Mouse (Mus musculus): ENCODE results near the gene Vwa3a. TPM values are rescaled to one million over a fixed set of nuclear protein-coding genes. Genes with fewer than 3 reads are reported as not detected.

The Vwa3a gene
- total RNA-seq, 2 experiments from 2014 or later: 2.4 to 3.7 TPM

DNA sequence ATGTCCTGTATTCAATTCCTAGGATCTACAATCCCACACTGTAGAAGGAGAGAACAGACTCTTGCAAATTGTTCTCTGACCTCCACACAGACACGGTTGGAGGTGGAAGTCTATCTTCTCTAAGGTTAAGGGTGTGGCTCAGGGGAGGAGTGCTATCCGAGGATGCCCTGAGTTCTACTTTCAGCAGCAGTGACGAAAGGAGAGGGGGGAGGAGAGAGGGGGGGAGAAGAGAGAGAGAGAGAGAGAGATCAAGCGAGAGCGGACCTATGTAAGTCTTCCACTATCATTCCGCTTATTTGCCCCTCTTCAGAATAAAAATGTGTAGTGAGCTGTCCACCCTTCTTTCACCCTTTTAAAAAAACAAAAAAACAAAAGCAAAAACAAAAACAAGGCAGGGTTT is 95.3 kb downstream of the Vwa3a start:
- intact Hi-C loops (cut with DNase I): no loop called here
- DNase-seq: no peak

DNA sequence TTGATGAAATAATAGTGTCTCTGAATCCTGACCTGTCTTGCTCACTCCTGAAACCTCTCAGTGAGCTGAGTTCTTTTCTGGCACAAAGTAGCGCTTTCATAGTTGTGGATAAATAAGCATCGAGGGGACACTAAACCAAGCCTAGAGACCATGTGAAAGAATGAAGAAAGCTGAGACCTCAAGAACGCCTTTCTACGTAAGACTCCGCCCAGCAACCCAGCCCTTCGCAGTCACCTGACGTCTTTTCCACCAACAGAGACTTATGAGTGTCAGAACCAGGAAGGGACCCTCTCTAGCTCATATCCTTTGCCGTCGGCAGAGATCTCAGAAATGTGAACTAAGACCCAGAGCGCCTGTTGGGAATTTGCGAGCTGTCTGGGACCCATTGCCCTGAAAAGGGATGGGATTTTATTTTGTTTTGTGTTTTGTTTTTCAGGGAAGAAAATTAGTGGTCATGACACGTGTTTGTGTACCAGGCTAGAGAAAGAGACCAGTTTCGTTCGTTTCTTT is 95.8 kb downstream of the Vwa3a start:
- intact Hi-C loops (cut with DNase I): loop anchor here (1.0 to 5.0 kb wide), 4 partner anchors 37 to 277 kb away; partner anchors contain the start of gene Polr3e
- peak; percentile 78 for DNase-seq

DNA sequence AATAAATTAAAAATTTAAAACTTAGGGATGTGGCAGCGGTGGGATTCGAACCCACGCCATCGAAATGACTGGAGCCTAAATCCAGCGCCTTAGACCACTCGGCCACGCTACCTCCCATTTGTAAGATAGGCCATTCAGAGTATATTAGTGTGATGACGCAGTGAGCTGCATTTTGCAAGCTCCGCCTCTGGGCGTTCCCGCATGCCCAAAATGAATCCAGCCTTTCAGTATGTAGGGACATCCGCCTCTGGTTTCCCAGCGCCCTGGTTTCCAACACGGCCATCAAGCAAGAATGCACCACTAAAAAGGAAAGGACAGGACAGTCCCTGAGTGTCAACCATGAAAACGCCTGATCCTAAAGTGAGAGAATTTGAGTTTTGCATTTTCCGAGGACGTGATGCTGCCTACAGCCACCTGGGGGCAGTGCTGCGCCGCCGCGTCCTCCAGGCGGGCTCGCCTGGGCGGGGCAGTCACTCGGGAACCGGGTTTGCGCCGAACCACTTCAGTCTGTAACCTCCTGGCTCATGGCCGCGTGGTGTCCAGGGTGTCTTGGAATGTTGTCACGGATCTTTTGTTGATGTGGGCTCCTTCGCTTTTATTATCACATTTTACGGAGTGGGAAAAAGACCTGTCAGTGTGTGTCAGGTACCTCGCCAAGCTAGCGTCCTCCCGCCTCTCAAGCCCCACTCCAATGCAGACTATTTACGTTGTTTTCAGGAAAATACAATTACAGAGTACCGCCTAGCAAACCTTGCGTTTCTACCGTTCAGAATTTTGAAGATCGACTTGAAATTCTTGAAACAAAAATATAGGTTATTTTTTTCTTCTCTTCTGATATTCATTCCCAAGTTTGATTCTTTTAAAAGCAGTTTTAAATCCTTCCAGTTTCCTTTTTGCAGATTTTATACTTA is 96.6 kb downstream of the Vwa3a start:
- intact Hi-C loops (cut with DNase I): loop anchor here (1.0 to 5.0 kb wide), 4 partner anchors 37 to 277 kb away; partner anchors contain the start of gene Polr3e
- DNase-seq: peak; percentile 97

DNA sequence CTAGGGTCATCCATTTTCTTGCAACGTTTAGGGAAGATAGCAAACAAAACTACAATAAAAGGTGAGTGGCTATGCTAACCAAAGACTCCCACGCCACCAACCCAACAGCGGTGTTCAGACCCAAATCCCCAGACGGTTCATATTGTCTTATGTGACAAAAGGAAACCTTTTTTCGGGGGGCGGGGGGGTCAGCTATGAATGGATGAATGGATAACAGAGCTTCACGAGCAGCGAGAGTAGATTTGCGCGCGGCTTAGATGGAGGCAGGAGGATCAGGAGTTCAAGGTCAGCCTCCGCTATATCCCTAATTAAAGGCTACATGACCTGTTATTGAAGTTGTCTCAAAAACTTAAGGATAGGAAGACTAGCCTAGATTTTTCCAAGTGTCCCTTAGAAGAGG is 97.2 kb downstream of the Vwa3a start:
- no peak for DNase-seq

DNA sequence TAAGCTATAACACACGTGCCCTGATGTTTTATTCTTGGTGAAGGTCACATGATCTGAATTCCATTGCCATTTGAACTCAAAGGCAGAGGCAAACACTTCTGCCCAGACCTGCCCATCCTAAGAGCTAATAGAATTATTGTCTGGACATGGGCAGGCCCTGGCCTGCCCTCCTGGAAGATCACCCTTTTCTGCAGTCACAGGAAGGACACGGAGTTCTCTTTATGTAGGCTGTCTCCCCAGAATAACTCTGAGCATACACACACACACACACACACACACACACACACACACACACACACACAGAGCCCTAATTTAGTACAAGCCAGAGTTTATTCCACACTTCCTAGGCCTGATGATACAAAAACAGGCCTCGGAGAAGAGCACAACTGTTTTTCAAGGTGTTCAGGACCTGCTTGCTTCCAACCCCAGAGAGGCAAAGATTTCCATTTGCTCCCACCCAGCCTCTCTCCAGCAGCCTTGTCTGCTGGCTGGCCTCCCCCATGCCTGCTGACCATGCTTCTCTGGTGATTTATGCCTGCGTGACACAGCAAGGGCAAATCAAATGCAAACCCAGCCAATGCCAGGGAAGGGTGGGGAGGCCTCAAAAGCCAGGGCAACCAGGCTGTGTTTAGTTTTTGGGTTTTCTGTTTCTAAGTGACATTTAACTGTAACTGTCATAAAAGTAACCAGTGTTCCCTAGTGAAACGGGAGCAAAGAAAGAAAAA is 99.5 kb downstream of the Vwa3a start:
- intact Hi-C loops (cut with DNase I): loop anchor here (5.0 kb wide), 3 partner anchors 34 to 274 kb away; no protein-coding TSS in a partner anchor
- no peak for DNase-seq

More for the DNA sequence above, 97.2 kb downstream of the Vwa3a start:
- intact Hi-C loops (cut with DNase I): loop anchor here (5.0 kb wide), 3 partner anchors 36 to 276 kb away; no protein-coding TSS in a partner anchor

DNA sequence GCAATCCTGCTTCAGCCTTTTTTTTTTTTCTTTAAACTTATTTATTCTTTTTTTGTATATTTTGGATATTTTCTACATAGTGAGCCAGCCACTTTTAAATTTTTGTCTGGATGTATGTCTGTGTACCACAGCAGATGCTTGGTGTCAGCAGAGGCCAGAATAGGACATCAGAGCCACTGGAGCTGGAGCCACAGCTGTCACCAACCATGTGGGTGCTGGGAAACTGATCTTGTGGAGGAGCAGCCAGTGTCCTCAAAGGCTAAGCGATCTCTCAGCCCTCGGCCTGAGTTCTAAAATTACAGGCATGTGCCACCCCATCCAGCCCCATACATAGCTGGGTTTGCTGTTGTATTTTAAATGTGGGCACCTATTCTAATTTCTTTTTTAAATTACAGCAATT is 100.7 kb downstream of the Vwa3a start:
- intact Hi-C loops (cut with DNase I): loop anchor here (5.0 kb wide), 4 partner anchors 33 to 273 kb away; no protein-coding TSS in a partner anchor
- no peak for DNase-seq

DNA sequence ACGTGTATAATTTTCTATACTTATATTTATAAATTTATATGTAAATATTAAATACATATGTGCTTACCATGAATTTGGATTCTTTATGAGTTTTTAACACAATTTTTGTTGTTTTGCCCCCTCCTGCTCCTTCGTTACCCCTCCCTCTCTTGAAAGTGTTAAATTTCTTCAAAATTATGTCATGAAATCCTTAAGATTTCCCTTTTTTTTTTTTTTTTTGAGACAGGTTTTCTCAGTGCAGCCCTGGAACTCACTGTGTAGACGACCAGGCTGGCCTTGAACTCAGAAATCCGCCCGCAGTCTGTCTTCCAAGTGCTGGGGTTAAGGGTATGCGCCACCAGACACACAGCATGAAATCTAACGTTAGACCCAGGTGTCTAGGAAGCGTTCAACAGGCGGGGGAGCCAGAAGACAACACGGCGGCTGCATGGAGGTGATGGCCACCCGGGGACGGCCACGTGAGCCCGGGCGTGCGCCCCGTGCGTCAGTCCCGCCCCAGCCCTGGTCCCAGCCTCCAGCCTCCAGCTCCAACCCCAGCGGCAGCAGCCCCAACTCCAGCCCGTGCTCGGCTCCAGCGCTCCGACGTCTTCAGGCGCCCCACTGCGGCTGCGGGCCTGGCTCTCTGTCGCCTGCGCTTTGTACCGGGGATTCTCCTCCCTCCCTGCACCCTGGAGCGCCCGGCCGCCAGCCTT is 103.4 kb downstream of the Vwa3a start, which contains the start of gene Eef2k:
TSS of gene Eef2k (plus strand) at position 487 of the 692 bp plus-strand sequence.
- intact Hi-C loops (cut with DNase I): loop anchor here (1.0 to 5.0 kb wide), 2 partner anchors 75 to 135 kb away; partner anchors contain the start of gene Polr3e

DNA sequence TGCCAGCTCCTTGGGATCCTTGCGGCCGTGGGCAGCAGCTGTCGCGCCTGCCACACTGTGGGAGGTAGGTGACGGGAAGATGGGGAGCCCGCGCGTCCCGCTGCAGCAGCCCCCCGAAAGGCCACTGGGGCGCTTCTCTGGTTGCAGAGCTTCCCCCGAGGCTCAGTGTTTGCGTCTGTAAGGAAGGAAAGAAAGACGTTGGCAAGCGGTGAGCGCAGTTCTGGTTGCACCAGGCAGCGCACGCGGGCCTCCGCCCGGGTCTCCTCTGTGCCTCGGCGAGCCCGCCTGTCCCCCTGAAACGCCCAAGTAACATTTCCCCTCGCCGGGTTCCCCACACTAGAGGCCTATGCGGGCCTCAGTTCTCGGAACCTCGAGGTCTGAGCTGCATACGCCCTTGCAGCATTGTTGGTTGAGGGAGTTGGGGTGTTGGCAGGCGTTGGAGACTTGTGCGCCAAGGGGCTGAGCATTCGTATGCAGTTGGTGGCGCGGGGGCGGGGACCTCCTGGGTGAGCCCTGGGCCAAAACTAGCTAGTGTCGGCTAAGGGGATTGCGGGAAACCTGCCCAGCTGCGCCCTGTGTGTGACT is 104.0 kb downstream of the Vwa3a start:
- DNase-seq: peak; percentile 93
- intact Hi-C loops (cut with DNase I): loop anchor here (5.0 kb wide), 1 partner anchor 134 kb away; no protein-coding TSS in a partner anchor

More for the DNA sequence above, 103.4 kb downstream of the Vwa3a start, which contains the start of gene Eef2k:
- DNase-seq: peak; percentile 90 to 93

DNA sequence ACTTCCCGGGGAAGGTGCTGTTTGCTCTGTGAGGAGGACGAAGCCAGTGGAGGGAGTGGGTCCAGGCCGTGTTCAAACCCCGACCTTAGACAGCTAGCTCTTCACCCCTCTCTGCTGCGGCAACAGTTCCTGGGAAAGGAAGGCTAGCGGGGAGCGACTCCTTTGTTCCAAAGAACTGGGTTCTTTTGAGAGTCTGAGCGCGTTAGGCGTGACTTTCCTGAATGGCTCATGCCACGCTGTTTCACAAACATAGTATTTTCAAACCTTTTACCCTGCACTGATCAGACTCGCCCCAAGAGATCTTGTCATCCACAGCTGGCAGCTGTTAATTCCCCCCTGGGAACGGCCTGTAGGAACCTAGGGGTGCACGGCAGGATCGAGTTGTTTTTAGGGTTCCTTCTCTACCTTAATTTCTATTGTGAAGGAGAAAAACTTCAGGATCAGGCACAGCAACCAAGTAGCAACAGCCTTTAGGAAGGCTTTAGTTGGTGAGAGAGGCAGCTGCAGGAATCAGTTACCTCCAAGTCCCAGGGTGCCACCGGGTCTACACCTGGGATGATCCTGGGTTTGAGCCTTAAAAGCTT is 104.8 kb downstream of the Vwa3a start:
- intact Hi-C loops (cut with DNase I): loop anchor here (5.0 kb wide), 1 partner anchor 133 kb away; no protein-coding TSS in a partner anchor
- peak in 1 of 2 experiments; percentile 27 for DNase-seq

DNA sequence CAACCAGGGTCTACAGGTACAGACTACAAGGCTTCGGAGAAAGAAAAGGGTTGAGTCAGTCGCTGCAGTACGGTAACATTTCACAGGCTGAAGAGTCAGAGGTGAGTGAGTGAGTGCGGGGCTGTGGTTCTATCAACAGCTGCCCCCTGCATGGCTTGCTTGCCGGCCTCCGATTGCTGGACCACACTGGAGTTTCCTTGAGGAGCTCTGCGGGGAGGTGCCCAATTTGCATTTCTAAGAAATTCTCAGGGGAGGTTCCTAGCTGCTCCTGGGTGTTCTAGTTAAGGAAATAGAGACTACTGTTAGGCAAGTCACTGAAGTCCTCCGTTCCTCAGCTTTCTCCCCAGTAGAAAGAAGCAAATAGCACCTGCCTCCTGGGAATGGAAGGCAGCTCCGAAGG is 105.6 kb downstream of the Vwa3a start:
- intact Hi-C loops (cut with DNase I): loop anchor here (5.0 kb wide), 1 partner anchor 133 kb away; no protein-coding TSS in a partner anchor
- DNase-seq: no peak

DNA sequence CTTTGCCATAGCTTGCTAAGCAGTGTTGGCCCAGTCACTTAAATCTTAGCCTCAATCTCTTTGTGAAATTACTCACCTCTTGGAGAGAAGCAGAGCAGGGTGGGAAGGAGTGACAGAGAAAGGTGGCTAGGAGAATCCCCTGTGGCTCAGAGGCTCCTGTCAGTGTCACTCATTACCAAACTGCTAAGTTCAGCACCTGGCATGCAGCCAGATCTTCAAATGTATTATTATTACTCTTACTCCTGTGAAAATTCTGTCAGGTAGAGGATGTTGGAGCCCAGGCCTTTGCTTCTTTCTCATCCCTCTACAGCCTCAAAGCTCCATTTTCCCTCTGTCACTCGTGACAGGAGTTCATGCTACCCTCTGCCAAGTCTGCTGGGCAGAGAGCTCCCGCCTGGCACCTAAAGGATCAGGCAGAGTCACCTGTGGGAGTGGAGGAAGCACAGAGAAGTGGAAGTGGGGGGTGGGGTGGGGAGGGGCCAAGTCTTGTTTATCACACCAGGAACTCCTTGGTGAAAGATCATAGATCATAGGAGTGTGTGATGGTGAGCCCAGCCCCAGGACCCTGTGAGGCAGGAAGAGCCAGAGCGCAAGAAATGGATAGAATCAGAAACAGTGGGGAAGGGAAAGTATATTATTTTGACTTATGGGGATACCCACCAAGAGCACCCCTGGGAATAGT is 109.9 kb downstream of the Vwa3a start:
- intact Hi-C loops (cut with DNase I): no loop called here
- DNase-seq: no peak

DNA sequence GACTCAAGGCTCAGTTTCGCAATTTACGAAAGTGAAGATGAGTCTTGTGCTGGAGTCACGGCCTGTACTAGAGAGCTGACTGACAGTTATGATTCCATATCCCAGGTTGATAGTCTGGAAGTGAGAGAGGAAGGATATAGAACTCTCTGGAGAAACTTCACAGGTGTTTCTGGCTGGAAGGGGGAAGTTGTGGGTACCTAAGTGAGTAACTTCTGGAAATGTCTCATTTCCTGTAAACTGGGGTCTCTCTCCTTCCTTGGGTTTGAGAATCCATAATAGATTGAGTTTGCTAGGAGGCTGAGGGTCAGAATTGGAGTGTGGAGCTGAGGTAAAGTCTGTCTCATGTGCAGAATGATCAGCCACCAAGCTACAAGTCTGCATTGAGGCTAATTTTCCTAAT is 111.0 kb downstream of the Vwa3a start:
- no peak for DNase-seq
- intact Hi-C loops (cut with DNase I): no loop called here

Other genes with a start within 250 kb of the Vwa3a start
- gene Uqcrc2, start 104.1 kb upstream of the Vwa3a start, total RNA-seq (2021): 100 to 1,000 TPM; 945 to 970 TPM
- gene Pdzd9, start 69.0 kb upstream of the Vwa3a start, total RNA-seq (2021): not detected
- gene Mosmo, start 61.7 kb upstream of the Vwa3a start, total RNA-seq (2021): 10 to 100 TPM; 29.0 to 33.7 TPM
- not detected for gene Gm5737, start 73.0 kb downstream of the Vwa3a start, total RNA-seq (2021)
- 10 to 100 TPM; 37.0 to 37.2 TPM for gene Eef2k, start 103.5 kb downstream of the Vwa3a start, total RNA-seq (2021)
- 10 to 100 TPM; 15.1 to 15.4 TPM for gene Polr3e, start 178.4 kb downstream of the Vwa3a start, total RNA-seq (2021)
- 10 to 100 TPM; 14.3 to 17.9 TPM for gene Cdr2, start 243.0 kb downstream of the Vwa3a start, total RNA-seq (2021)
- gene Mfsd13b, start 243.2 kb downstream of the Vwa3a start, total RNA-seq (2021): not detected

Measured in heart, postnatal 10 days (tissue).